Mouse (Mus musculus) lung, adult 2 months (tissue): ENCODE results near the gene Hoxc5. TPM values are rescaled to one million over a fixed set of nuclear protein-coding genes. Genes with fewer than 3 reads are reported as not detected.

Source experiments
- DNase-seq: peaks from one replicate; pipeline ENCODE4 v3.0.0; 2022
- H3K4me1 ChIP-seq: fragments of 200-500 bp; 2 replicates; pipeline ENCODE4 v1.6.1; 2011; ENCODE audit warnings: low read length; ENCODE audit not compliant: control insufficient read depth, insufficient read depth
- H3K4me3 ChIP-seq: fragments of 200-500 bp; replicated peaks from 2 replicates; pipeline ENCODE3; 2011; ENCODE audit warnings: low read depth, mild to moderate bottlenecking, control low read depth, low read length; ENCODE audit errors: extremely low read depth
- CTCF ChIP-seq: fragments of 200-500 bp; IDR thresholded peaks from 2 replicates; pipeline ENCODE4 v1.5.1; 2011; ENCODE audit warnings: mild to moderate bottlenecking, low read length, control low read depth; ENCODE audit not compliant: insufficient read depth
- POLR2A ChIP-seq: fragments of 200-500 bp; IDR thresholded peaks from 2 replicates; pipeline ENCODE4 v1.6.1; 2011; ENCODE audit warnings: low read depth, mild to moderate bottlenecking, control low read depth, low read length, borderline replicate concordance; ENCODE audit errors: extremely low read depth
- WGBS: fragments of 180-500 bp; shearing (Covaris S2); methylation state at CpG from one replicate; pipeline ENCODE4 v1.1.7; 2018; 5-methylcytosine and 5-hydroxymethylcytosine counted together
- polyA plus RNA-seq: library from polyadenylated mRNA; depleted of rRNA; stranded (reverse); fragments of >200 nt; gene quantifications from 2 replicates; pipeline ENCODE4 v1.2.3, GENCODE M21; 2012

The Hoxc5 gene
- polyA plus RNA-seq, 1 experiment, result 1.6 TPM

- H3K4me1 ChIP-seq, result peaks cover 7% of the 10 kb centered on the region; the same call in 1 of the 2 replicates
- H3K4me3 ChIP-seq, result peak within 1 kb of the TSS; percentile 51
- WGBS, result under 1% methylated on average over 17 of the region's 20 CpGs
- no peak for TF ChIP-seq POLR2A
- TF ChIP-seq CTCF, result no peak
- DNase-seq, result no peak
These were observed 8.9 kb downstream of the Hoxc5 start, which contains the start of gene Hoxc9 for GRCm38 (mm10) chr15:102976171-102976570. Gene Hoxc9, plus strand, starts transcription at chr15:102976439.

- TF ChIP-seq CTCF, result no peak
- no peak for TF ChIP-seq POLR2A
- H3K4me3 ChIP-seq, result peak overlapping the region; percentile 51
- 3% methylated on average over 37 of the region's 37 CpGs for WGBS
- H3K4me1 ChIP-seq, result peaks cover 7% of the 10 kb centered on the region; the same call in 1 of the 2 replicates
- no peak for DNase-seq
These were observed 9.6 kb downstream of the Hoxc5 start for GRCm38 (mm10) chr15:102976631-102977422.

- Histone ChIP-seq H3K4me1 (peaks cover 7% of the 10 kb centered on the region; the same call in 1 of the 2 replicates), H3K4me3 (peak overlapping the region; percentile 51)
- WGBS, result 10% methylated on average over 15 of the region's 16 CpGs
- DNase-seq, result no peak
- TF ChIP-seq POLR2A (no peak), CTCF (no peak)
These were observed 10.3 kb downstream of the Hoxc5 start for GRCm38 (mm10) chr15:102977423-102977974.

DNA sequence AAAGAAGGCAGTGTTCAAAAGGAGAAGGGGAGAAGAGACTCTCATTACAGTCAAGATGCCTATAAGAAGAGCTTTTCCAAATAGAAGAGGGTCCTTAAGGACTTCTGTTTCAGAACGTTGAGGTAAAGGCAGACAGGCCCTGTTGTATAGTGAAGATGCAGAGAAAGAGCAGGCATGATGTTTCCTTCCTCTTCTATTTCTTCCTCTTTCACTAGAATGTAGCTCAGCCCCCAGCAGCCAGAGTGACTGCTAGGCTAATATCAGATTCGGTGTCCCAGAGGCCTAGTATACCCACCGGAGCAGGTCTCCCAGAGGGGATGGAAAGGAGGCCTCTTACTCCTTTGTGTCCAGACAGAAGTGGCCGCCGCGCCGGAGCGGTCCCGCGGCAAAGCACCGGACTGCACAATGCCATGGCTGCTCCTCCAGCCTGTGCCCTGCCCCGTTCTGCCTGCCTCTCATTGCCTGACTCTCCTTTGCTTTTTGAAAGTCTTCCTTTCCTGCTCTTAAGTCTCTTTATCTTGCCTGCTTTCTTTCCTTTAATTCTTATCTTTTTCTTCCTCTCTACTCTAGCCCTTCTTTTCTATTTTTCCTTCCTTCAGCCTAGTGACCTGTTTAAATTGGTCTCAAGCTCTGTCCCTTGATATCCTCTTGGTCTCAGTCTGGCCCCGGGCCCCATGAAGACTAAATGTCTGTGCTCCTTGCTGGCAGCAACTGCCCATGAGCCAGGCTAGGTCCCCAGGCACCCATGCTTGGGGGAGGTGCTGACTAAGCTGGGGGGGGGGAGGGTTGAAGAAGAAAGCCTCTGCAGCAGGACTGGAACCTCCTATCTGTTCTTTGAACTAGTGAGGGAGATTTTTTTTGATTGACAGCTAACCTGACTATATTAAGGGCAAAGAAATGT is 11.6 kb downstream of the Hoxc5 start:
- peaks cover 7% of the 10 kb centered on the region; the same call in 1 of the 2 replicates for H3K4me1 ChIP-seq
- WGBS, result 27% methylated on average over 13 of the region's 13 CpGs
- DNase-seq, result no peak
- TF ChIP-seq CTCF (no peak), POLR2A (no peak)
- H3K4me3 ChIP-seq, result no peak overlapping the region

DNA sequence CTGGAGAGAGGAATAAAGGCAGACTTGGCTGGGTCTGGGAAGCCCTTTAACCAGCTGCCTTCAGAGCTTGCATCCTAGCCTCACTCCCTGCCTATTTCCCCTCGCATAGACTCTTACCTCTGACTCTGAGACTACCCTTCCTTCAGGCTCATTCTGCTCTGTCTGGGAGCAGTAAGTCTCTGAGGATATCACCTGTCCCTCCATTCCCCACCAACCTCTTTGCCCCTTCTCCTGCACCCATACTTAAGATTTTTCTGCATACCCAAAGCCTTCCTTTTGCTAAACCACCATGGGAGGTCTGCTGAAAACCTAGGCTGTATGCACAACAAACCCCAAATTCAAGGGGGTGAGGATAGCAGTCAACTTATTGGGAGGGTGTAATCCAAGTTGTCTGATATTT is 12.7 kb downstream of the Hoxc5 start:
- DNase-seq, result no peak
- 11% methylated on average over 1 of the region's 1 CpGs for WGBS
- H3K4me3 ChIP-seq, result no peak overlapping the region

DNA sequence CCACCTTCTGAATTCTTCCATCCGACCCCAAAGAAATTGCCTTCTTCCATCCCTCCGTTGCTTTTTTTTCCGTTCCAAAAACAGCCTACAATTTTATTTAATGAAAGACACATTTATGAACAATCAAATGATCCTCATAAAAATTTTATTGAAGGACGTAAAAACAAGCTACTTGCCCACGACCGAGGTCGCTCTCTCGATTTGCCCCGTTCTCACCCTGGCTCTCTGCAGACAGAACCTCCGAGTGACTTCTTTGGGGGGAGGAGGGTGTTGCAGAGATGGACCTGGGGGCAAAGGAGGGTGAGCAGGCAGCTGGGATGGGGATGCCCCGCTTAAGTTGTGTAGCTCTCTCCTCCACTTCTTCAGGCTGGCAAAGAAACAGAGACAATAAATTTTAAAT is 13.1 kb downstream of the Hoxc5 start:
- no peak overlapping the region for H3K4me3 ChIP-seq
- WGBS, result 6% methylated on average over 11 of the region's 11 CpGs
- no peak for DNase-seq
- peaks cover 7% of the 10 kb centered on the region; the same call in 1 of the 2 replicates for H3K4me1 ChIP-seq
- TF ChIP-seq POLR2A, result no peak
- TF ChIP-seq CTCF, result no peak

More for the DNA sequence above, 12.7 kb downstream of the Hoxc5 start:
- peaks cover 7% of the 10 kb centered on the region; the same call in 1 of the 2 replicates for H3K4me1 ChIP-seq
- no peak for TF ChIP-seq POLR2A
- no peak for TF ChIP-seq CTCF

GRCm38 (mm10) chr15:102980912-102981311 is 13.7 kb downstream of the Hoxc5 start:
- TF ChIP-seq POLR2A (no peak), CTCF (no peak)
- H3K4me3 ChIP-seq, result no peak overlapping the region
- H3K4me1 ChIP-seq, result peaks cover 7% of the 10 kb centered on the region; the same call in 1 of the 2 replicates
- no peak for DNase-seq
- WGBS, result 3% methylated on average over 14 of the region's 14 CpGs

GRCm38 (mm10) chr15:102981379-102982288 is 14.4 kb downstream of the Hoxc5 start:
- Histone ChIP-seq H3K4me3 (no peak overlapping the region), H3K4me1 (peaks cover 7% of the 10 kb centered on the region; the same call in 1 of the 2 replicates)
- WGBS, result 1% methylated on average over 88 of the region's 88 CpGs
- no peak for DNase-seq
- TF ChIP-seq CTCF, result no peak
- TF ChIP-seq POLR2A, result no peak

- no peak for TF ChIP-seq CTCF
- TF ChIP-seq POLR2A, result no peak
- no peaks in the 10 kb centered on the region for H3K4me1 ChIP-seq
- no peak for DNase-seq
- H3K4me3 ChIP-seq, result no peak overlapping the region
- WGBS, result 3% methylated on average over 12 of the region's 12 CpGs
These were observed 16.5 kb downstream of the Hoxc5 start for GRCm38 (mm10) chr15:102983716-102984115.
